Mouse (Mus musculus) stomach, embryonic 14.5 days (tissue): Measurements from ENCODE around the gene Dmpk. TPM values are rescaled to one million over a fixed set of nuclear protein-coding genes. Genes with fewer than 3 reads are reported as not detected.

ENCODE experiments used
- ATAC-seq: fragments of 200-750 bp; cut with Nextera tagmentation; 2 replicates; pipeline ENCODE4 v1.8.0; 2017; ENCODE audit warnings: low read depth, moderate TSS enrichment; ENCODE audit not compliant: insufficient number of reproducible peaks, insufficient read depth, low FRiP score
- H3K27ac ChIP-seq: fragments of 300-500 bp; sonication (generic); 2 replicates; pipeline ENCODE4 v1.5.1; 2014; ENCODE audit warnings: mild to moderate bottlenecking, low read length, moderate library complexity, mixed read lengths
- H3K27me3 ChIP-seq: fragments of 300-500 bp; sonication (generic); 2 replicates; pipeline ENCODE4 v1.6.1; 2014; ENCODE audit warnings: low read length, control low read depth, mixed read lengths; ENCODE audit not compliant: control insufficient read depth, insufficient read depth
- H3K36me3 ChIP-seq: fragments of 300-500 bp; sonication (generic); 2 replicates; pipeline ENCODE4 v1.6.1; 2014; ENCODE audit warnings: mild to moderate bottlenecking, control low read depth, low read length, moderate library complexity, mixed read lengths; ENCODE audit not compliant: control insufficient read depth, insufficient read depth
- H3K4me1 ChIP-seq: fragments of 300-500 bp; sonication (generic); 2 replicates; pipeline ENCODE4 v1.6.1; 2014; ENCODE audit warnings: low read length, control low read depth, mixed read lengths; ENCODE audit not compliant: control insufficient read depth, insufficient read depth
- H3K4me2 ChIP-seq: fragments of 300-500 bp; sonication (generic); replicated peaks from 2 replicates; pipeline ENCODE4 v1.6.1; 2014; ENCODE audit warnings: low read depth, low read length, control low read depth
- H3K4me3 ChIP-seq: fragments of 300-500 bp; sonication (generic); 2 replicates; pipeline ENCODE4 v1.5.1; 2014; ENCODE audit warnings: low read depth, low read length, control low read depth
- H3K9ac ChIP-seq: fragments of 300-500 bp; sonication (generic); replicated peaks from 2 replicates; pipeline ENCODE4 v1.6.1; 2014; ENCODE audit warnings: low read depth, mild to moderate bottlenecking, control low read depth, low read length, moderate library complexity, mixed read lengths
- H3K9me3 ChIP-seq: fragments of 300-500 bp; sonication (generic); 2 replicates; pipeline ENCODE4 v1.6.1; 2016; ENCODE audit warnings: low read depth, low read length, control low read depth; ENCODE audit not compliant: control insufficient read depth
- WGBS: fragments of 180-500 bp; shearing (Covaris S2); extraction: QIAGEN DNeasy Blood & Tissue Kit; methylation state at CpG from one replicate; pipeline ENCODE4 v1.1.7; 2014; 5-methylcytosine and 5-hydroxymethylcytosine counted together
- polyA plus RNA-seq: library from polyadenylated mRNA; unstranded; fragments of >200 nt; fragmentation: Nextera tagmentation; extraction: Ambion mirVana; gene quantifications from 2 replicates; pipeline ENCODE4 v1.2.1, GENCODE M21; 2014

Dmpk gene
- polyA plus RNA-seq, 1 experiment from 2014 or later = 70.9 TPM

GRCm38 (mm10) chr7:19094826-19095750 lies 11.4 kb downstream of the Dmpk start:
- Histone ChIP-seq H3K27ac (peak overlapping the region; percentile 99), H3K27me3 (no peaks in the 10 kb centered on the region), H3K4me3 (peak overlapping the region; percentile 80), H3K9ac (peak overlapping the region; percentile 93), H3K4me2 (peak overlapping the region; percentile 89), H3K9me3 (no peaks in the 10 kb centered on the region), H3K4me1 (peaks cover 24% of the 10 kb centered on the region), H3K36me3 (peaks cover 4% of the 10 kb centered on the region)
- WGBS = under 1% methylated on average over 84 of the region's 87 CpGs
- no peak for ATAC-seq

GRCm38 (mm10) chr7:19095751-19096110 lies 12.1 kb downstream of the Dmpk start:
- WGBS = under 1% methylated on average over 19 of the region's 19 CpGs
- peaks cover 24% of the 10 kb centered on the region for H3K4me1 ChIP-seq

GRCm38 (mm10) chr7:19096421-19096976 lies 12.8 kb downstream of the Dmpk start:
- peak overlapping the region; percentile 99; the same call in 1 of the 2 replicates for H3K27ac ChIP-seq
- peak overlapping the region; percentile 80 for H3K4me3 ChIP-seq
- H3K27me3 ChIP-seq = no peaks in the 10 kb centered on the region
- H3K4me1 ChIP-seq = peaks cover 24% of the 10 kb centered on the region
- ATAC-seq = no peak
- peak overlapping the region; percentile 93 for H3K9ac ChIP-seq
- peaks cover 4% of the 10 kb centered on the region; the same call in 1 of the 2 replicates for H3K36me3 ChIP-seq
- H3K4me2 ChIP-seq = peak overlapping the region; percentile 89
- no peaks in the 10 kb centered on the region for H3K9me3 ChIP-seq
- 47% methylated on average over 5 of the region's 5 CpGs for WGBS

More at GRCm38 (mm10) chr7:19095751-19096110, 12.1 kb downstream of the Dmpk start:
- H3K9ac ChIP-seq = peak overlapping the region; percentile 93
- H3K4me2 ChIP-seq = peak overlapping the region; percentile 89
- peak; percentile 19 for ATAC-seq
- peak overlapping the region; percentile 99 for H3K27ac ChIP-seq
- H3K36me3 ChIP-seq = peaks cover 4% of the 10 kb centered on the region
- no peaks in the 10 kb centered on the region for H3K9me3 ChIP-seq
- H3K4me3 ChIP-seq = peak overlapping the region; percentile 80
- no peaks in the 10 kb centered on the region for H3K27me3 ChIP-seq

GRCm38 (mm10) chr7:19097217-19097616 lies 13.6 kb downstream of the Dmpk start:
- no peak for ATAC-seq
- Histone ChIP-seq H3K27me3 (no peaks in the 10 kb centered on the region), H3K4me1 (peaks cover 20% of the 10 kb centered on the region), H3K36me3 (peaks cover 4% of the 10 kb centered on the region; the same call in 1 of the 2 replicates), H3K9me3 (no peaks in the 10 kb centered on the region), H3K9ac (no peak overlapping the region), H3K4me3 (no peak overlapping the region), H3K4me2 (peak overlapping the region; percentile 89; the same call in 1 of the 2 replicates), H3K27ac (no peak overlapping the region)
- WGBS = 46% methylated on average over 2 of the region's 2 CpGs

- peaks cover 14% of the 10 kb centered on the region for H3K4me1 ChIP-seq
- no peak overlapping the region for H3K9ac ChIP-seq
- H3K36me3 ChIP-seq = peaks cover 4% of the 10 kb centered on the region; the same call in 1 of the 2 replicates
- no peaks in the 10 kb centered on the region for H3K27me3 ChIP-seq
- H3K4me3 ChIP-seq = no peak overlapping the region
- no peak overlapping the region for H3K27ac ChIP-seq
- no peaks in the 10 kb centered on the region for H3K9me3 ChIP-seq
- ATAC-seq = no peak
- H3K4me2 ChIP-seq = no peak overlapping the region
Observed at GRCm38 (mm10) chr7:19097863-19098262, 14.2 kb downstream of the Dmpk start.

- no peaks in the 10 kb centered on the region for H3K27me3 ChIP-seq
- peaks cover 4% of the 10 kb centered on the region; the same call in 1 of the 2 replicates for H3K36me3 ChIP-seq
- no peak overlapping the region for H3K4me3 ChIP-seq
- no peak overlapping the region for H3K9ac ChIP-seq
- H3K27ac ChIP-seq = no peak overlapping the region
- peaks cover 12% of the 10 kb centered on the region for H3K4me1 ChIP-seq
- no peak overlapping the region for H3K4me2 ChIP-seq
- H3K9me3 ChIP-seq = no peaks in the 10 kb centered on the region
- ATAC-seq = no peak
- WGBS = 74% methylated on average over 7 of the region's 7 CpGs
Observed at GRCm38 (mm10) chr7:19098811-19099210, 15.2 kb downstream of the Dmpk start.

- Histone ChIP-seq H3K9me3 (no peaks in the 10 kb centered on the region), H3K9ac (no peak overlapping the region), H3K4me1 (peaks cover 12% of the 10 kb centered on the region), H3K36me3 (peaks cover 4% of the 10 kb centered on the region; the same call in 1 of the 2 replicates), H3K4me3 (no peak overlapping the region), H3K4me2 (no peak overlapping the region), H3K27ac (no peak overlapping the region), H3K27me3 (no peaks in the 10 kb centered on the region)
- WGBS = 76% methylated on average over 1 of the region's 1 CpGs
- ATAC-seq = no peak
Observed at GRCm38 (mm10) chr7:19100290-19100689, 16.6 kb downstream of the Dmpk start.

GRCm38 (mm10) chr7:19103741-19104140 lies 20.1 kb downstream of the Dmpk start:
- Histone ChIP-seq H3K4me2 (no peak overlapping the region), H3K9me3 (no peaks in the 10 kb centered on the region), H3K27me3 (no peaks in the 10 kb centered on the region), H3K4me3 (no peak overlapping the region), H3K9ac (no peak overlapping the region), H3K36me3 (no peaks in the 10 kb centered on the region), H3K4me1 (no peaks in the 10 kb centered on the region), H3K27ac (no peak overlapping the region)
- ATAC-seq = no peak
